Mouse (Mus musculus): ENCODE data around the gene Fancm. TPM values are rescaled to one million over a fixed set of nuclear protein-coding genes. Genes with fewer than 3 reads are reported as not detected.
A peak's percentile ranks its signal among the peaks of the same experiment; 100 is the strongest.
"Not testable (repeated sequence)": the region's sequence is repeated elsewhere in the genome, so short reads cannot be mapped to it uniquely, and the experiment has no call there.

The Fancm gene
- polyA plus RNA-seq, 1 experiment: 59.7 TPM

DNA sequence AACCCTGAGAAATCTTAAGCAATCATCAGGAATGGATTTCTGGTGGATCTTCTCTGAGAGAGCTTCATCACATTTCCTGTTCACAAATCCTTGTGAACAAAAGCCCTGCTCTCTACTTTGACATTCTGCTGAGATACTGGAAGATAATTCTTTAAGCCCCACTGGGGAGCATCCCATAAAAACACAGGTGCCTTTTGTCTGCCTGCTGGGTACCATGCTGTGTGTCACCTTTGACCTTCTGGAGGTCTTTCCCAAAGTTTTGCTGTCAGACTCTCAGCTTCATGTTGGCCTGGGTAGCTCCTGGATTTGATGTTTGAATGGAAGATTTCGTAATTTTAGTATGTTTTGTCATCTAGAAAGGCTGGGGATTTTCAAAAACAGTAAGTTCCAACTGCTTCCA lies 33.3 kb downstream of the Fancm start:
- H3K27ac ChIP-seq (ENCODE audit: insufficient read depth, low read length): peak overlapping the region; percentile 45
- H3K36me3 ChIP-seq (ENCODE audit: control insufficient read depth, insufficient read depth, low read length, poor library complexity, severe bottlenecking): peaks cover 22% of the 10 kb centered on the region
- peaks cover 4% of the 10 kb centered on the region for H3K4me1 ChIP-seq (ENCODE audit: control insufficient read depth, insufficient read depth, low read length)
- no peaks in the 10 kb centered on the region for H3K27me3 ChIP-seq (ENCODE audit: control insufficient read depth, insufficient read depth, low read length, poor library complexity, severe bottlenecking)
- no peaks in the 10 kb centered on the region for H3K9me3 ChIP-seq (replicated peaks; ENCODE audit: control insufficient read depth, insufficient read depth, low read length, poor library complexity, severe bottlenecking)
- no peak overlapping the region for H3K4me3 ChIP-seq (ENCODE audit: low read depth, low read length)
- TF ChIP-seq POLR2A (IDR thresholded peaks at IDR 0.05; ENCODE audit: insufficient read depth, low read length) (no peak), EP300 (IDR thresholded peaks at IDR 0.05; ENCODE audit: insufficient read depth, low read depth, low read length) (no peak), CTCF (IDR thresholded peaks at IDR 0.05; ENCODE audit: low read depth, low read length) (no peak)
- H3K9ac ChIP-seq (ENCODE audit: low read depth, poor library complexity, severe bottlenecking): no peak overlapping the region

DNA sequence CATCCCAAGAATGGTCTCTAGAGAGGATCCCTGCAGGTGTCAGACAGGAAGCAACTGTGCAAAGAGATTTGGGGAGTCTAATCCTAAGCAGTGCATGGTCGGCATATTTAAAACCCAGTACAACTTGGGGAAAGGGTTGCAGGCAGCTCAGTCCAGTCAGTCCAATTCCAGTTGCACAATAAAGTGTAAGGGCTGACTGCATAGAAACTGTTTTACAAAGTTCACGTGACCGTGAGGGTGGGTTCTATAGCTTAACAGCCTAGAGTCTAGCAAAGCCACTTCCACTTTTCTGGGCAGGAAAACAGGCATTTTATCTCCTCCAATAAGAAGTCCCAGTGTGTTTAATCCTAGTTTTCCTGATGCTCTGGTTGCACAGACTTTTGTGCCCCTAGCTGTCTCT lies 36.1 kb downstream of the Fancm start:
- TF ChIP-seq POLR2A (IDR thresholded peaks at IDR 0.05; ENCODE audit: insufficient read depth, low read length): no peak
- TF ChIP-seq EP300 (IDR thresholded peaks at IDR 0.05; ENCODE audit: insufficient read depth, low read depth, low read length): no peak
- TF ChIP-seq CTCF (IDR thresholded peaks at IDR 0.05; ENCODE audit: low read depth, low read length): no peak
- Histone ChIP-seq H3K27me3 (ENCODE audit: control insufficient read depth, insufficient read depth, low read length, poor library complexity, severe bottlenecking) (no peaks in the 10 kb centered on the region), H3K27ac (ENCODE audit: insufficient read depth, low read length) (peak overlapping the region; percentile 87), H3K36me3 (ENCODE audit: control insufficient read depth, insufficient read depth, low read length, poor library complexity, severe bottlenecking) (peaks cover 11% of the 10 kb centered on the region), H3K9me3 (replicated peaks; ENCODE audit: control insufficient read depth, insufficient read depth, low read length, poor library complexity, severe bottlenecking) (0 out of 2 replicates have a peak, but pooled peaks cover under 1% of the 10 kb centered on the region), H3K4me1 (ENCODE audit: control insufficient read depth, insufficient read depth, low read length) (peaks cover 6% of the 10 kb centered on the region), H3K4me3 (ENCODE audit: low read depth, low read length) (no peak overlapping the region), H3K9ac (ENCODE audit: low read depth, poor library complexity, severe bottlenecking) (peak overlapping the region; percentile 56; the same call in 1 of the 2 replicates)

DNA sequence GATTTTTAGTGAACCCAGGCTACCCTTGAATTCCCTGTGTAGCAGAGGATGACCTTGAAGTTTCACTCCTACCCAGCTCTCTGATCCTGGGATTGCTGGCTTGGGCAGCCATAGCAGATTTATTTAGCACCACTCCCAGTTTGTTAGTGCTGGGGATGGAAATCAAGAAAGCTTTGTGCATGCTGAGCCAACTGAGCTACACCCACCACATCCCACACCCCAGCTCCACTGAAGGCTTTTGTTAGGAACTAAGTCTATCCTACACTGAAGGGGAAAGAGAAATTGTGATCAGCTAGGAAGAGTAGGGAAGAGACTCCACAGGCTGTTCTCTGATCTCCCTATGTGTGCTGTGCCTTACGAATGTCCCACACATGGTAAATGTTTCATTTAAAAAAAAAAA lies 37.4 kb downstream of the Fancm start:
- H3K36me3 ChIP-seq (ENCODE audit: control insufficient read depth, insufficient read depth, low read length, poor library complexity, severe bottlenecking): peaks cover 5% of the 10 kb centered on the region
- H3K27ac ChIP-seq (ENCODE audit: insufficient read depth, low read length): peak overlapping the region; percentile 87
- no peaks in the 10 kb centered on the region for H3K27me3 ChIP-seq (ENCODE audit: control insufficient read depth, insufficient read depth, low read length, poor library complexity, severe bottlenecking)

DNA sequence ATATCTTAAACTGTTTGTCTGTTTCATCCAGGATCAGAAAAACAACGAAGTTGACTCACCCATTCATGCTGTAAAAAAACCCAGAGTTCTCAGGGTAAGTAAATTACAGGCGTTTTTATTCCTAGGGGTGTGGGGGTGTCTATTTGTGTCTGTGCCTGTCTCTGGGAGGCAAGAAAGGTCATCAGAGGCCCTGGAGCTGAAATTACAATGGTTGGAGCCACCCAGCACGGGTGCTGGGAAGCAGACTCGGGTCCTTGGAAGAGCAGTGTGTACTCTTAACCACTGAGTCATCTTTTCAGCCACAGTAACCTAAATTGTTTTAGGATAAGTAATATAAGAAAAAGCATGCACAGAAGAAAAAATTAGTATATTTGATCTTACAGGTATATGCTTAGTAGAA lies 38.5 kb downstream of the Fancm start:
- Histone ChIP-seq H3K9me3 (replicated peaks; ENCODE audit: control insufficient read depth, insufficient read depth, low read length, poor library complexity, severe bottlenecking) (peaks cover 2% of the 10 kb centered on the region; the same call in 1 of the 2 replicates), H3K4me1 (ENCODE audit: control insufficient read depth, insufficient read depth, low read length) (peaks cover 6% of the 10 kb centered on the region), H3K27ac (ENCODE audit: insufficient read depth, low read length) (peak overlapping the region; percentile 98), H3K9ac (ENCODE audit: low read depth, poor library complexity, severe bottlenecking) (peak overlapping the region; percentile 62), H3K27me3 (ENCODE audit: control insufficient read depth, insufficient read depth, low read length, poor library complexity, severe bottlenecking) (no peaks in the 10 kb centered on the region), H3K4me3 (ENCODE audit: low read depth, low read length) (no peak overlapping the region), H3K36me3 (ENCODE audit: control insufficient read depth, insufficient read depth, low read length, poor library complexity, severe bottlenecking) (peaks cover 8% of the 10 kb centered on the region)
- TF ChIP-seq CTCF (IDR thresholded peaks at IDR 0.05; ENCODE audit: low read depth, low read length): no peak
- TF ChIP-seq EP300 (IDR thresholded peaks at IDR 0.05; ENCODE audit: insufficient read depth, low read depth, low read length): peak; percentile 88

More for the DNA sequence above, 37.4 kb downstream of the Fancm start:
- Histone ChIP-seq H3K9ac (ENCODE audit: low read depth, poor library complexity, severe bottlenecking) (peak overlapping the region; percentile 56), H3K4me3 (ENCODE audit: low read depth, low read length) (no peak overlapping the region), H3K4me1 (ENCODE audit: control insufficient read depth, insufficient read depth, low read length) (peaks cover 6% of the 10 kb centered on the region), H3K9me3 (replicated peaks; ENCODE audit: control insufficient read depth, insufficient read depth, low read length, poor library complexity, severe bottlenecking) (peaks cover 2% of the 10 kb centered on the region; the same call in 1 of the 2 replicates)
- no peak for TF ChIP-seq POLR2A (IDR thresholded peaks at IDR 0.05; ENCODE audit: insufficient read depth, low read length)
- 0 out of 2 replicates have a peak, but pooled peaks have one; percentile 52 for TF ChIP-seq EP300 (IDR thresholded peaks at IDR 0.05; ENCODE audit: insufficient read depth, low read depth, low read length)
- TF ChIP-seq CTCF (IDR thresholded peaks at IDR 0.05; ENCODE audit: low read depth, low read length): no peak

DNA sequence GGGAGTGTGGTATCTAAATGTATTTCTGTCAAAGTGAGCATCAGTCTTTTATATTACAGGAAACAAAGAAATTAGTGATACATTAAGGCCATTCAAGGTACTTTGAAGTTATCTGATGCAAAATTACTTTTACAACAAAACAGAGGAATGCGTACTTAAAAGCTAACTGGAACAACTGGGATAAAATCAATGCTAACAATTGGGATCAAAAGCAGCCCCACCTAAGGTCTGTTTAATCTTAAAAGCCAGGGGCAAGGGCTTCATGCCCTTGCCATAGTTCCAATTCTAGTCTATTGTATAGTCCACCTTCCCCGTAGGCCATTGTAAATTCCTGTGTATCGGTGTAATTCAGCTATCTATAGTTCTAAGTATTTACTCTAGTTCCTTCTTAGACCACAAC lies 39.6 kb downstream of the Fancm start:
- H3K27ac ChIP-seq (ENCODE audit: insufficient read depth, low read length): peak overlapping the region; percentile 98
- H3K4me1 ChIP-seq (ENCODE audit: control insufficient read depth, insufficient read depth, low read length); H3K4me3 ChIP-seq (ENCODE audit: low read depth, low read length); H3K27me3 ChIP-seq (ENCODE audit: control insufficient read depth, insufficient read depth, low read length, poor library complexity, severe bottlenecking); H3K9me3 ChIP-seq (replicated peaks; ENCODE audit: control insufficient read depth, insufficient read depth, low read length, poor library complexity, severe bottlenecking); H3K9ac ChIP-seq (ENCODE audit: low read depth, poor library complexity, severe bottlenecking): not testable (repeated sequence)
- peaks cover 13% of the 10 kb centered on the region for H3K36me3 ChIP-seq (ENCODE audit: control insufficient read depth, insufficient read depth, low read length, poor library complexity, severe bottlenecking)

DNA sequence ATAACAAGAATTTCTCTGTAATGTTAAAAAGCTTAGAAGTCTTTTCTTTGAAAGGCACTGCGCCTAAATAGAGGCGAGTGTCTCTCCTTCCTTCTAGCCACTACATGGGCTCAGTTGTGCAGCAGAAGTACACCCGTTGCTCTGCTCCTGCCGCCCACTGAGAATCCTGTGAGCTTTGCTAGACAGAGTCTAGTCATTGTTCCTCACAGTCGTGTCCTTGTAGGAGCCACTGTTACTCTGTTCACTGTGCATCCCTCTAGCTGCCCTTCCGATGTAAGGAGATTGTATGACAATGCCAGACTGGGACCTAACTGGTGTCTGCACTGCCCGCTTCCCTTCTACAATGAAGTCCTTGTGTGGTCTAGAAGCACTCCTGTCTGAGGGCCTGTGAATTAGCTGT lies 43.6 kb downstream of the Fancm start:
- peaks cover 38% of the 10 kb centered on the region for H3K36me3 ChIP-seq (ENCODE audit: control insufficient read depth, insufficient read depth, low read length, poor library complexity, severe bottlenecking)
- TF ChIP-seq CTCF (IDR thresholded peaks at IDR 0.05; ENCODE audit: low read depth, low read length) (no peak), POLR2A (IDR thresholded peaks at IDR 0.05; ENCODE audit: insufficient read depth, low read length) (no peak), EP300 (IDR thresholded peaks at IDR 0.05; ENCODE audit: insufficient read depth, low read depth, low read length) (no peak)
- H3K4me1 ChIP-seq (ENCODE audit: control insufficient read depth, insufficient read depth, low read length): peaks cover 1% of the 10 kb centered on the region

More for the DNA sequence above, 43.6 kb downstream of the Fancm start:
- no peaks in the 10 kb centered on the region for H3K27me3 ChIP-seq (ENCODE audit: control insufficient read depth, insufficient read depth, low read length, poor library complexity, severe bottlenecking)
- H3K4me3 ChIP-seq (ENCODE audit: low read depth, low read length): no peak overlapping the region
- peaks cover 2% of the 10 kb centered on the region; the same call in 1 of the 2 replicates for H3K9me3 ChIP-seq (replicated peaks; ENCODE audit: control insufficient read depth, insufficient read depth, low read length, poor library complexity, severe bottlenecking)
- peak overlapping the region; percentile 48 for H3K27ac ChIP-seq (ENCODE audit: insufficient read depth, low read length)
- H3K9ac ChIP-seq (ENCODE audit: low read depth, poor library complexity, severe bottlenecking): no peak overlapping the region
